Mouse (Mus musculus) E14TG2a.4 (cell line): ENCODE measurements around the gene Arg2.

Source experiments
- H3K27me3 ChIP-seq: 2 replicates; pipeline ENCODE4 v1.6.1; 2014; ENCODE audit warnings: low read length, control low read depth; ENCODE audit not compliant: insufficient read depth
- H3K36me3 ChIP-seq: 2 replicates; pipeline ENCODE4 v1.6.1; 2014; ENCODE audit warnings: low read length, control low read depth; ENCODE audit not compliant: insufficient read depth
- H3K4me1 ChIP-seq: replicated peaks from 2 replicates; pipeline ENCODE4 v1.6.1; 2014; ENCODE audit warnings: low read depth, low read length, control low read depth
- H3K4me3 ChIP-seq: replicated peaks from 2 replicates; pipeline ENCODE4 v1.5.1; 2014; ENCODE audit warnings: mild to moderate bottlenecking, low read length
- H3K9me3 ChIP-seq: 2 replicates; pipeline ENCODE4 v1.6.1; 2014; ENCODE audit warnings: low read length, control low read depth
- CTCF ChIP-seq: conservative IDR thresholded peaks from 2 replicates; pipeline ENCODE4 v1.5.1; 2014; ENCODE audit warnings: low read length
- NANOG ChIP-seq: IDR thresholded peaks from 2 replicates; pipeline ENCODE4 v1.6.1; 2014; ENCODE audit warnings: borderline replicate concordance, low read length, mixed read lengths
- POU5F1 ChIP-seq: IDR thresholded peaks from 2 replicates; pipeline ENCODE4 v1.6.1; 2014; ENCODE audit warnings: low read length, borderline replicate concordance

The Arg2 gene

GRCm38 (mm10) chr12:79190931-79191673 lies 60.5 kb downstream of the Arg2 start:
- no peaks in the 10 kb centered on the region for H3K27me3 ChIP-seq
- peaks cover 44% of the 10 kb centered on the region for H3K36me3 ChIP-seq
- H3K4me1 ChIP-seq: peaks cover 24% of the 10 kb centered on the region
- TF ChIP-seq CTCF (no peak), POU5F1 (no peak), NANOG (no peak)
- peak overlapping the region; percentile 88 for H3K4me3 ChIP-seq
- no peaks in the 10 kb centered on the region for H3K9me3 ChIP-seq

- peak overlapping the region; percentile 88 for H3K4me3 ChIP-seq
- TF ChIP-seq POU5F1: no peak
- peak; percentile 4; the same call in 1 of the 2 replicates for TF ChIP-seq CTCF
- H3K4me1 ChIP-seq: peaks cover 24% of the 10 kb centered on the region
- H3K36me3 ChIP-seq: peaks cover 38% of the 10 kb centered on the region
- H3K27me3 ChIP-seq: no peaks in the 10 kb centered on the region
- no peaks in the 10 kb centered on the region for H3K9me3 ChIP-seq
Measured at GRCm38 (mm10) chr12:79191701-79192100, 61.1 kb downstream of the Arg2 start.

DNA sequence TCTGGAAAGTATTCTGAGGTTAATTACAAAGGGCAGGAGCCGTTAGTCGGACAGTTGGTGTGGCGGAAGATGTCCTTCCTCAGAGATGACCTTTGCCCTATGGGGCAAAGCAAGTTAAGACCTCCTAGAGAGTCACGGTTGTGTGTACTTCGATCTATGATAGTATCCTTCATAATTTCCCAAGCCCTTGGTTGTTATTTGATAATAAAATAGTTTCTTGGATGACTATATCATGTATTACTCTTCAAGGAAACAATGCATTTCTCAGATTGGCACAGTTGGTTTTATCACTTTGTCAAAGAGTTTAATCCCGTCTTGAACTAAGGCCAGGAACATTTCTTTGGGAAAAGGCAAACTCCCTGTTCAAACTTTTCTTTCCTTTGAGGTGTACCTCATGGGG lies 61.6 kb downstream of the Arg2 start, which contains the start of gene Rdh11:
Rdh11 (minus strand) TSS at position 101 of the 400 bp plus-strand sequence.
- Histone ChIP-seq H3K4me3 (peak within 1 kb of the TSS; percentile 88), H3K27me3 (no peaks in the 10 kb centered on the region), H3K4me1 (peaks cover 24% of the 10 kb centered on the region), H3K9me3 (no peaks in the 10 kb centered on the region), H3K36me3 (peaks cover 33% of the 10 kb centered on the region)
- TF ChIP-seq NANOG (no peak), CTCF (no peak), POU5F1 (no peak)

GRCm38 (mm10) chr12:79193441-79193840 lies 62.9 kb downstream of the Arg2 start:
- Histone ChIP-seq H3K36me3 (peaks cover 21% of the 10 kb centered on the region), H3K27me3 (no peaks in the 10 kb centered on the region), H3K4me3 (no peak overlapping the region), H3K4me1 (peaks cover 24% of the 10 kb centered on the region), H3K9me3 (no peaks in the 10 kb centered on the region)
- TF ChIP-seq CTCF (peak; percentile 75), NANOG (no peak)

GRCm38 (mm10) chr12:79197105-79197504 lies 66.5 kb downstream of the Arg2 start:
- no peak overlapping the region for H3K4me3 ChIP-seq
- no peak for TF ChIP-seq CTCF
- no peak for TF ChIP-seq NANOG
- no peak for TF ChIP-seq POU5F1
- no peaks in the 10 kb centered on the region for H3K36me3 ChIP-seq
- H3K27me3 ChIP-seq: no peaks in the 10 kb centered on the region
- peaks cover 1% of the 10 kb centered on the region for H3K4me1 ChIP-seq
- H3K9me3 ChIP-seq: no peaks in the 10 kb centered on the region

- Histone ChIP-seq H3K9me3 (no peaks in the 10 kb centered on the region), H3K36me3 (no peaks in the 10 kb centered on the region), H3K4me3 (no peak overlapping the region), H3K4me1 (no peaks in the 10 kb centered on the region), H3K27me3 (no peaks in the 10 kb centered on the region; the same call in 1 of the 2 replicates)
- TF ChIP-seq NANOG: no peak
- TF ChIP-seq CTCF: no peak
- TF ChIP-seq POU5F1: no peak
Measured at GRCm38 (mm10) chr12:79201882-79202281, 71.3 kb downstream of the Arg2 start.
